Mouse (Mus musculus): ENCODE data around the gene Ajm1. TPM values are rescaled to one million over a fixed set of nuclear protein-coding genes. Genes with fewer than 3 reads are reported as not detected.

Ajm1 gene
- total and polyA plus RNA-seq, 2 experiments from 2014 or later = 22.1 to 30.9 TPM

- Histone ChIP-seq H3K9me3 (ENCODE audit: low read length) (no peaks in the 10 kb centered on the region), H3K9ac (replicated peaks; ENCODE audit: low read length, poor library complexity, severe bottlenecking) (no peak overlapping the region), H3K27ac (ENCODE audit: low read depth, low read length) (no peak overlapping the region), H3K27me3 (ENCODE audit: insufficient read depth, low read length) (no peaks in the 10 kb centered on the region), H3K4me2 (ENCODE audit: low read depth, low read length, poor library complexity, severe bottlenecking) (no peak overlapping the region), H3K36me3 (ENCODE audit: insufficient read depth, low read length) (peaks cover 48% of the 10 kb centered on the region), H3K4me3 (ENCODE audit: low read depth, low read length) (no peak overlapping the region), H3K4me1 (ENCODE audit: insufficient read depth, low read length) (peaks cover 3% of the 10 kb centered on the region)
- no peak for DNase-seq (ENCODE audit: low spot score)
- no peak for ATAC-seq (ENCODE audit: low FRiP score)
- WGBS = 97% methylated on average over 5 of the region's 5 CpGs
- TF ChIP-seq CTCF (IDR thresholded peaks at IDR 0.05) = no peak
Observed at GRCm38 (mm10) chr2:25602526-25602925, 21.0 kb upstream of the Ajm1 start.

GRCm38 (mm10) chr2:25600037-25600436 is 18.5 kb upstream of the Ajm1 start:
- no peak for ATAC-seq (ENCODE audit: low FRiP score)
- no peak for TF ChIP-seq CTCF (IDR thresholded peaks at IDR 0.05)
- H3K4me3 ChIP-seq (ENCODE audit: low read depth, low read length) = no peak overlapping the region
- no peak overlapping the region for H3K9ac ChIP-seq (replicated peaks; ENCODE audit: low read length, poor library complexity, severe bottlenecking)
- DNase-seq (ENCODE audit: low spot score) = no peak
- H3K27ac ChIP-seq (ENCODE audit: low read depth, low read length) = no peak overlapping the region
- H3K9me3 ChIP-seq (ENCODE audit: low read length) = no peaks in the 10 kb centered on the region
- H3K36me3 ChIP-seq (ENCODE audit: insufficient read depth, low read length) = peaks cover 71% of the 10 kb centered on the region
- WGBS = 91% methylated on average over 2 of the region's 2 CpGs
- no peak overlapping the region for H3K4me2 ChIP-seq (ENCODE audit: low read depth, low read length, poor library complexity, severe bottlenecking)
- no peaks in the 10 kb centered on the region for H3K27me3 ChIP-seq (ENCODE audit: insufficient read depth, low read length)
- no peaks in the 10 kb centered on the region for H3K4me1 ChIP-seq (ENCODE audit: insufficient read depth, low read length)

DNA sequence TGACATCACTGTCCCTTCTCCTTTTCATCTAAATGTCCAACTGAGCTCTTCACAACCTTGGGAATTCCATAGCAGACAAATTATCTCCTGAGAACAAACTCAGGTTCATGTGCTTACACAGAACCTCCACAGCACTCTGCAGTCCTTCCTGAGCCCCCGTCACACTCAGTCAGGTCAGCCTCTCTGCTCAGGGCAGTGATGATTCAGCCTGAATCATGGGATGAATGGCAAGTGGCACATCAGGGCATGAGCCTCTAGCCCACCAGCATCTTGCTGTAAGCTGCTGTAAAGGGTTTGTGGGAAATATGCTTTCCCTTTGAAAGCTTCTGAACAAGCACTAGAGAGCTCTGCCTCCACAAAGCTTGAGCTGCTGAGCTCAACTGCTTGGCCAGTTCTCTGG is 17.2 kb upstream of the Ajm1 start:
- WGBS = 91% methylated on average over 1 of the region's 1 CpGs
- Histone ChIP-seq H3K36me3 (ENCODE audit: insufficient read depth, low read length) (peaks cover 79% of the 10 kb centered on the region), H3K4me1 (ENCODE audit: insufficient read depth, low read length) (no peaks in the 10 kb centered on the region), H3K27ac (ENCODE audit: low read depth, low read length) (no peak overlapping the region), H3K4me3 (ENCODE audit: low read depth, low read length) (no peak overlapping the region), H3K9ac (replicated peaks; ENCODE audit: low read length, poor library complexity, severe bottlenecking) (no peak overlapping the region), H3K4me2 (ENCODE audit: low read depth, low read length, poor library complexity, severe bottlenecking) (no peak overlapping the region), H3K9me3 (ENCODE audit: low read length) (no peaks in the 10 kb centered on the region), H3K27me3 (ENCODE audit: insufficient read depth, low read length) (no peaks in the 10 kb centered on the region)
- TF ChIP-seq CTCF (IDR thresholded peaks at IDR 0.05) = no peak
- ATAC-seq (ENCODE audit: low FRiP score) (no peak), DNase-seq (ENCODE audit: low spot score) (no peak)

GRCm38 (mm10) chr2:25596765-25597510 is 15.4 kb upstream of the Ajm1 start:
- Histone ChIP-seq H3K4me2 (ENCODE audit: low read depth, low read length, poor library complexity, severe bottlenecking) (no peak overlapping the region), H3K27ac (ENCODE audit: low read depth, low read length) (no peak overlapping the region), H3K27me3 (ENCODE audit: insufficient read depth, low read length) (no peaks in the 10 kb centered on the region), H3K4me3 (ENCODE audit: low read depth, low read length) (no peak overlapping the region), H3K9ac (replicated peaks; ENCODE audit: low read length, poor library complexity, severe bottlenecking) (no peak overlapping the region), H3K9me3 (ENCODE audit: low read length) (no peaks in the 10 kb centered on the region), H3K36me3 (ENCODE audit: insufficient read depth, low read length) (peaks cover 86% of the 10 kb centered on the region), H3K4me1 (ENCODE audit: insufficient read depth, low read length) (no peaks in the 10 kb centered on the region)
- TF ChIP-seq CTCF (IDR thresholded peaks at IDR 0.05) = no peak
- DNase-seq (ENCODE audit: low spot score) (no peak), ATAC-seq (ENCODE audit: low FRiP score) (no peak)
- 93% methylated on average over 5 of the region's 5 CpGs for WGBS

DNA sequence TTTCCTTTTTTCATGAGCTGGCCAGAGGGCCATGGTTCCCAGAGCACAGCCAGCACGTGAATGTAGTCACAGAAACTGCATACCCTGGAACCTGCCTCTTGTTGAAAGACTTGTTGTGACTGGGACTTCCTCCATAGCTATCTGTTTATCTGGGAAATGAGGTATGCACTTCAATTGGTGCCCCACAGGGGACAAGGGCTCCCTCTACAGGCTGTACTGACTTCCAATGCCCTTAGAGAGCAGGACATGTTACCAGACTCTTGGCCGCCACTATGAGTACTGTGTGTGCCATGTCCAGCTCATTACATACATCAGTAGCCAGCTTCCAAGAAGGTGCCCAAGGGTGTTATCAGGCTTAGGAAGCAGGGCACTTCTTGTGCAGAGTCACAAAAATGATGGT is 10.3 kb upstream of the Ajm1 start:
- WGBS = 85% methylated on average over 2 of the region's 2 CpGs
- Histone ChIP-seq H3K4me3 (ENCODE audit: low read depth, low read length) (no peak overlapping the region), H3K4me2 (ENCODE audit: low read depth, low read length, poor library complexity, severe bottlenecking) (no peak overlapping the region), H3K4me1 (ENCODE audit: insufficient read depth, low read length) (no peaks in the 10 kb centered on the region), H3K9me3 (ENCODE audit: low read length) (no peaks in the 10 kb centered on the region), H3K27ac (ENCODE audit: low read depth, low read length) (no peak overlapping the region), H3K27me3 (ENCODE audit: insufficient read depth, low read length) (no peaks in the 10 kb centered on the region), H3K9ac (replicated peaks; ENCODE audit: low read length, poor library complexity, severe bottlenecking) (no peak overlapping the region), H3K36me3 (ENCODE audit: insufficient read depth, low read length) (peaks cover 64% of the 10 kb centered on the region)
- ATAC-seq (ENCODE audit: low FRiP score) (no peak), DNase-seq (ENCODE audit: low spot score) (no peak)
- peak; percentile 52 for TF ChIP-seq CTCF (IDR thresholded peaks at IDR 0.05)

GRCm38 (mm10) chr2:25588227-25588907 is 6.8 kb upstream of the Ajm1 start:
- Histone ChIP-seq H3K4me1 (ENCODE audit: insufficient read depth, low read length) (no peaks in the 10 kb centered on the region), H3K9ac (replicated peaks; ENCODE audit: low read length, poor library complexity, severe bottlenecking) (no peak overlapping the region), H3K4me2 (ENCODE audit: low read depth, low read length, poor library complexity, severe bottlenecking) (no peak overlapping the region), H3K4me3 (ENCODE audit: low read depth, low read length) (no peak overlapping the region), H3K36me3 (ENCODE audit: insufficient read depth, low read length) (peaks cover 60% of the 10 kb centered on the region), H3K27ac (ENCODE audit: low read depth, low read length) (no peak overlapping the region), H3K9me3 (ENCODE audit: low read length) (no peaks in the 10 kb centered on the region), H3K27me3 (ENCODE audit: insufficient read depth, low read length) (no peaks in the 10 kb centered on the region)
- DNase-seq (ENCODE audit: low spot score) (no peak), ATAC-seq (ENCODE audit: low FRiP score) (no peak)
- WGBS = 95% methylated on average over 8 of the region's 8 CpGs
- no peak for TF ChIP-seq CTCF (IDR thresholded peaks at IDR 0.05)

All from midbrain, postnatal 0 days (tissue).